Mouse (Mus musculus): ENCODE results near the gene Ttc1. TPM values are rescaled to one million over a fixed set of nuclear protein-coding genes. Genes with fewer than 3 reads are reported as not detected.

The Ttc1 gene
- polyA plus RNA-seq, 1 experiment from 2014 or later = 33.4 TPM

DNA sequence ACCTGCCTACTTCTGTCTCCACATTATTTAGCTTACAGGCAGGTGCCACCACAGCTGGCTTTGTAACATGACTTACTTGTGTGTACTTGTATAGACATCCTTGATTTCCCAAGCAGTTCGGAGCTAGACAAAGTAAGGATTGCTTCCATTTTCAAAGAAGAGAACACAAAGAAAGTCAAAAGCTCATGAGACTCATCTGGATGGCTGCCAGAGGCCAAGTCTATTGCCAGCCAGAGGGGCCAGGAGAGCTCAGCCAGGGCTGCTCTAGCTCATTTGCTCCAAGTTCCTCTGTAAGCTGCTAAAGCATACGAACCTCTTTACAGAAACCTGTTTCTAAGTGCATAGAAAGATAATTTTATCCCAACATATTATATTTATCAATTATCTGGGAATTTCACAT, 10.6 kb upstream of the Ttc1 start:
- DNase-seq (no peak), ATAC-seq (no peak)
- 52% methylated on average over 2 of the region's 2 CpGs for WGBS (ENCODE audit: insufficient replicate concordance)
- H3K27me3 ChIP-seq (ENCODE audit: insufficient read depth, low read length) = no peaks in the 10 kb centered on the region
- no peak overlapping the region for H3K4me3 ChIP-seq (ENCODE audit: low read depth, low read length)
- no peak for TF ChIP-seq EP300 (IDR thresholded peaks at IDR 0.05; ENCODE audit: low read depth)
- TF ChIP-seq CTCF (IDR thresholded peaks at IDR 0.05; ENCODE audit: low read depth) = no peak
- H3K4me2 ChIP-seq (ENCODE audit: low read depth, low read length) = no peak overlapping the region
- no peaks in the 10 kb centered on the region for H3K4me1 ChIP-seq (ENCODE audit: insufficient read depth)
- no peak overlapping the region for H3K27ac ChIP-seq (ENCODE audit: low read depth)
- no peak overlapping the region for H3K9ac ChIP-seq (replicated peaks)
- no peaks in the 10 kb centered on the region for H3K36me3 ChIP-seq (replicated peaks; ENCODE audit: insufficient read depth, low read length)
- H3K9me3 ChIP-seq (ENCODE audit: low read length) = no peaks in the 10 kb centered on the region

DNA sequence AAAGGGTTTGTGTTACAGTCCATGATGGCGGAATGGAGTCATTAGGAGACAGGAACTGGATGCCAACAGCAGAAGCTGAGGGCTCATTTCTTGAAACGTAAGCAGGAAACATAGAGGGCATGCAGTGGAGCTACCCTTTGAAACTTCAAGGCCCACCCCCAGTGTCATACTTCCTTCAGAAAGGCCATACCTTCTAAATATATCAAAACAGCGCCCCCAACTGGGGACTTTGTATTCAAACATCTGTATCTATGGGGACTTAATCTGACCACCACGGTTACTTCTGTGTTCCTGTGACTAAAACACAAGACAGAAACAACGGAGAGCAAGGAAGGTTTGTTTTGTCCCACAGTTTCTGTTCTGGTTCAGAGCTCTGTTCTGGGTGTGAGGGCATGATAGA, 7.6 kb upstream of the Ttc1 start:
- no peaks in the 10 kb centered on the region for H3K4me1 ChIP-seq (ENCODE audit: insufficient read depth)
- H3K4me3 ChIP-seq (ENCODE audit: low read depth, low read length) = no peak overlapping the region
- no peak overlapping the region for H3K27ac ChIP-seq (ENCODE audit: low read depth)
- ATAC-seq = no peak
- no peak for TF ChIP-seq CTCF (IDR thresholded peaks at IDR 0.05; ENCODE audit: low read depth)
- no peak for TF ChIP-seq EP300 (IDR thresholded peaks at IDR 0.05; ENCODE audit: low read depth)
- H3K9me3 ChIP-seq (ENCODE audit: low read length) = no peaks in the 10 kb centered on the region
- no peaks in the 10 kb centered on the region for H3K36me3 ChIP-seq (replicated peaks; ENCODE audit: insufficient read depth, low read length)
- H3K9ac ChIP-seq (replicated peaks) = no peak overlapping the region
- no peaks in the 10 kb centered on the region for H3K27me3 ChIP-seq (ENCODE audit: insufficient read depth, low read length)
- WGBS (ENCODE audit: insufficient replicate concordance) = 56% methylated on average over 5 of the region's 5 CpGs
- DNase-seq = no peak
- no peak overlapping the region for H3K4me2 ChIP-seq (ENCODE audit: low read depth, low read length)

DNA sequence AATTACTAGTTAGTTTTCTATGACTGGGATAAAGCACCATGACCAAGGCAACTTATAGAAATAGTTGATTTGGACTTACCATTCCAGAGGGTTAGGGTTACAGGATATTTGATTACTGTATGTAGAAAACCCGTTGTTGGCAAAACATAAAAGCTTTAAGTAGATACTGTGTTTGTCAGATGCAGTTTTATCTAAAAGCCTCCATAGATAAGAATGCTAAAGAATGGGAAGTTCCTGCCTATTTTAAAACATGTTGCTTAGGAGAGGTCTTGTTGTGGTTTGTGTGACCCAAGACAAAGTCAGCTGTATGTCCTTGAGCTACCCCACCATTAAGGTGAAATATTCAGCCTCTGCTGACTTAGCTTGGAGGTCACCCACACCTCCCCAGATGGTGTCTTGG, 6.8 kb upstream of the Ttc1 start:
- H3K4me2 ChIP-seq (ENCODE audit: low read depth, low read length) = no peak overlapping the region
- no peaks in the 10 kb centered on the region for H3K36me3 ChIP-seq (replicated peaks; ENCODE audit: insufficient read depth, low read length)
- no peak overlapping the region for H3K4me3 ChIP-seq (ENCODE audit: low read depth, low read length)
- TF ChIP-seq EP300 (IDR thresholded peaks at IDR 0.05; ENCODE audit: low read depth) = no peak
- TF ChIP-seq CTCF (IDR thresholded peaks at IDR 0.05; ENCODE audit: low read depth) = no peak
- no peaks in the 10 kb centered on the region for H3K27me3 ChIP-seq (ENCODE audit: insufficient read depth, low read length)
- H3K4me1 ChIP-seq (ENCODE audit: insufficient read depth) = no peaks in the 10 kb centered on the region
- no peak overlapping the region for H3K27ac ChIP-seq (ENCODE audit: low read depth)
- ATAC-seq (no peak), DNase-seq (no peak)
- no peaks in the 10 kb centered on the region for H3K9me3 ChIP-seq (ENCODE audit: low read length)
- no peak overlapping the region for H3K9ac ChIP-seq (replicated peaks)
- 53% methylated on average over 1 of the region's 1 CpGs for WGBS (ENCODE audit: insufficient replicate concordance)

DNA sequence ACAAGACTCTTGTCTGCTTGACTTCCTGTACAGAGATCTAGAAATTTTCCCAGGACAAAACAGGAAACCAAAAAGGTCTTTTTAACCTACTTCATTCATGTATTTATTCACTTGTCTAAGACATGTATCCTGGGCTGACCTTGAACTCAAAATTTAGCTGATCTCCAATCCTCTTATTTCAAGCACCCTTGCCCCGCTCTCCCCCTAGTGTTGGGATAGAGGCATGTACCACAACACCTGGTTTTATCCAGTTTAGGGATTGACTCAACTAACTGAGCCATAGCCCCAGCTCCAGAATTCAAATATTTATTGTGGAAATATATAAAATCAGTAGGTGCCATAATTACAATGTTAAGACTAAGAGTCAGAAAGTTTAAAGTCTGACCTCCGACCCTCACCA, 3.7 kb upstream of the Ttc1 start:
- Histone ChIP-seq H3K9me3 (ENCODE audit: low read length) (no peaks in the 10 kb centered on the region), H3K4me1 (ENCODE audit: insufficient read depth) (peaks cover 5% of the 10 kb centered on the region; the same call in 1 of the 2 replicates), H3K4me3 (ENCODE audit: low read depth, low read length) (no peak overlapping the region), H3K4me2 (ENCODE audit: low read depth, low read length) (no peak overlapping the region), H3K36me3 (replicated peaks; ENCODE audit: insufficient read depth, low read length) (no peaks in the 10 kb centered on the region), H3K9ac (replicated peaks) (no peak overlapping the region), H3K27ac (ENCODE audit: low read depth) (no peak overlapping the region), H3K27me3 (ENCODE audit: insufficient read depth, low read length) (no peaks in the 10 kb centered on the region)
- DNase-seq = no peak
- no peak for ATAC-seq
- 78% methylated on average over 2 of the region's 2 CpGs for WGBS (ENCODE audit: insufficient replicate concordance)
- TF ChIP-seq CTCF (IDR thresholded peaks at IDR 0.05; ENCODE audit: low read depth) (peak; percentile 45), EP300 (IDR thresholded peaks at IDR 0.05; ENCODE audit: low read depth) (no peak)

DNA sequence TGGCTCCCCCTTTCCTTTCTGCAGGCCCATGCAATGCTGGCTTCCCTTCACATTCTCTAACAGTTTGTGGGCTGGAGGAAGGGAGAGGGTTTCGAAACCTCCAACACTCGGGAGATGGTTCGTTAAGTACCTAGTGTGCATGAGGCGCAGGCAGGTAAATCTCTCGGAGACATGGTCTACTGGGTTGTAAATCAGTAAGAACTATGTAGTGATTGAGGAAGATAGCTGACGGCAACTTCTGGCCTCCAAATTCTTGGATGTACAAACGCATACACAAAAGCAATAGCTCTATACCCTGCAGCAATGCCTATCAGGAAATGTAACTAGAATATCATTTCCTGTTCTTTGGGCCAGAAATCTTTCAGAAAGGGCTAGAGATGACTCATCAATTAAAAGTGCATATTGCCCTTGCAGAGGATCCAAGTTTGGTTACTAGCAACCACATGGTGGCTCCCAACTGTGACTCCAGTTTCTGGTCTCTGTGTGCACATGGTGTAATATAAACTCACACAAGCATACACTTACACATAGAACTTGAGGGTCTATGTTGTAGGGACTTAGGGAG, 19.0 kb downstream of the Ttc1 start:
- Histone ChIP-seq H3K4me3 (ENCODE audit: low read depth, low read length) (no peak overlapping the region), H3K27me3 (ENCODE audit: insufficient read depth, low read length) (no peaks in the 10 kb centered on the region), H3K4me2 (ENCODE audit: low read depth, low read length) (no peak overlapping the region), H3K4me1 (ENCODE audit: insufficient read depth) (0 out of 2 replicates have a peak, but pooled peaks cover 2% of the 10 kb centered on the region), H3K36me3 (replicated peaks; ENCODE audit: insufficient read depth, low read length) (peaks cover 33% of the 10 kb centered on the region), H3K27ac (ENCODE audit: low read depth) (no peak overlapping the region), H3K9ac (replicated peaks) (no peak overlapping the region), H3K9me3 (ENCODE audit: low read length) (no peaks in the 10 kb centered on the region)
- WGBS (ENCODE audit: insufficient replicate concordance) = 32% methylated on average over 7 of the region's 7 CpGs
- no peak for DNase-seq
- no peak for ATAC-seq
- no peak for TF ChIP-seq CTCF (IDR thresholded peaks at IDR 0.05; ENCODE audit: low read depth)
- no peak for TF ChIP-seq EP300 (IDR thresholded peaks at IDR 0.05; ENCODE audit: low read depth)

DNA sequence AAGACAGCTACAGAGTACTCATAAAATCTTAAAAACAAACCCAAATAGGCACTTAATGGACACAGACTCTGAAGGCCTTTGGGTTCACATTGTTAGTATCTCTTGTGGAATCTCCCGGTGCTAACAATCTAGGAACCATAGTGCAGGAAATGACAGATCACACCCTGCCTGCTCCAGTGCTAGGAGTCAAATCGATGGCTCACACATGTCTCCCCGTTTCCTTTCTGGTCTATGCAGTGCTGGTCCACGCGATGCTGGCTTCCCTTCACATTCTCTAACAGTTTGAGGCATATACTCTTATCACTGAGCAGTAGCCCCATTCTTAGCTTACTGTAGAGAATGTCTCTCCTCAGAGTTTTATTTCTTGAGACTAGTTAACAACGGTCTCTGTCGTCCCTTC, 20.0 kb downstream of the Ttc1 start:
- ATAC-seq (no peak; the same call in 1 of the 2 replicates), DNase-seq (no peak)
- Histone ChIP-seq H3K4me2 (ENCODE audit: low read depth, low read length) (no peak overlapping the region), H3K4me3 (ENCODE audit: low read depth, low read length) (no peak overlapping the region), H3K9ac (replicated peaks) (no peak overlapping the region), H3K36me3 (replicated peaks; ENCODE audit: insufficient read depth, low read length) (peaks cover 28% of the 10 kb centered on the region), H3K27me3 (ENCODE audit: insufficient read depth, low read length) (no peaks in the 10 kb centered on the region), H3K27ac (ENCODE audit: low read depth) (no peak overlapping the region), H3K9me3 (ENCODE audit: low read length) (no peaks in the 10 kb centered on the region), H3K4me1 (ENCODE audit: insufficient read depth) (0 out of 2 replicates have a peak, but pooled peaks cover 2% of the 10 kb centered on the region)
- 33% methylated on average over 7 of the region's 7 CpGs for WGBS (ENCODE audit: insufficient replicate concordance)
- TF ChIP-seq CTCF (IDR thresholded peaks at IDR 0.05; ENCODE audit: low read depth) = no peak
- no peak for TF ChIP-seq EP300 (IDR thresholded peaks at IDR 0.05; ENCODE audit: low read depth)

DNA sequence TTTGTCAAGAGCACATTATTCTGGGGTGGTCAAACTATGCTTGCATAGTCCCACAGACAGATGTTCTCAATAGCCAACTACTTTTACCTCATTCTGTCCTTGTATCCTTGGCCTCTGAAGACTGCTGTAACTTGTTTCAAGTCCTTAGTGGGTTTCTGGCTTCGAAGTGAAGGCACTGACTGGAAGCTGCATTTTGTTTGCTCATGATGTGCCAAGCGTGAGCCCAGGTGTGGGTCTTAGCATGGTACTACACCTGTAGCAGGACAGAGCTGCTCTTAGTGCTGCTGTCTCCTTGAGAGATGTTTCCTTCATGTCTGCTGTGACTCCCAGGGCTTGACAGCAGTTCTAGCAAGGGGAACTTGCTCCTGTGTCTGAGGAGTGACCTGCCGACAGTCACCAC, 24.4 kb downstream of the Ttc1 start:
- DNase-seq = no peak
- 77% methylated on average over 3 of the region's 3 CpGs for WGBS (ENCODE audit: insufficient replicate concordance)

More for the DNA sequence above, 24.4 kb downstream of the Ttc1 start:
- H3K9ac ChIP-seq (replicated peaks) = no peak overlapping the region
- TF ChIP-seq CTCF (IDR thresholded peaks at IDR 0.05; ENCODE audit: low read depth) = no peak
- no peak for TF ChIP-seq EP300 (IDR thresholded peaks at IDR 0.05; ENCODE audit: low read depth)
- no peaks in the 10 kb centered on the region for H3K4me1 ChIP-seq (ENCODE audit: insufficient read depth)
- no peaks in the 10 kb centered on the region for H3K27me3 ChIP-seq (ENCODE audit: insufficient read depth, low read length)
- no peak for ATAC-seq
- H3K4me2 ChIP-seq (ENCODE audit: low read depth, low read length) = no peak overlapping the region
- H3K27ac ChIP-seq (ENCODE audit: low read depth) = no peak overlapping the region
- no peaks in the 10 kb centered on the region for H3K9me3 ChIP-seq (ENCODE audit: low read length)
- no peak overlapping the region for H3K4me3 ChIP-seq (ENCODE audit: low read depth, low read length)
- peaks cover 22% of the 10 kb centered on the region for H3K36me3 ChIP-seq (replicated peaks; ENCODE audit: insufficient read depth, low read length)

Measured in liver, postnatal 0 days (tissue).